Mouse (Mus musculus) liver, postnatal 0 days (tissue): ENCODE measurements around the gene Mcu. TPM values are rescaled to one million over a fixed set of nuclear protein-coding genes. Genes with fewer than 3 reads are reported as not detected.

Source experiments
- ATAC-seq: fragments of 200-750 bp; cut with Nextera tagmentation; 2 replicates; pipeline ENCODE4 v1.8.0; 2017; ENCODE audit warnings: mild to moderate bottlenecking, moderate library complexity
- DNase-seq: peaks from one replicate; pipeline ENCODE4 v3.0.0-alpha.2; 2016
- H3K27ac ChIP-seq: fragments of 300-500 bp; sonication (generic); 2 replicates; pipeline ENCODE4 v1.5.1; 2014; ENCODE audit warnings: antibody characterized with exemption, moderate library complexity, mild to moderate bottlenecking, low read depth
- H3K27me3 ChIP-seq: fragments of 300-500 bp; sonication (generic); 2 replicates; pipeline ENCODE4 v1.6.1; 2014; ENCODE audit warnings: low read length, control low read depth, mixed read lengths; ENCODE audit not compliant: insufficient read depth
- H3K36me3 ChIP-seq: fragments of 300-500 bp; sonication (generic); replicated peaks from 2 replicates; pipeline ENCODE4 v1.6.1; 2014; ENCODE audit warnings: mild to moderate bottlenecking, control low read depth, low read length, moderate library complexity, mixed read lengths; ENCODE audit not compliant: insufficient read depth
- H3K4me1 ChIP-seq: fragments of 300-500 bp; sonication (generic); 2 replicates; pipeline ENCODE4 v1.6.1; 2014; ENCODE audit warnings: antibody characterized with exemption, mild to moderate bottlenecking, control low read depth; ENCODE audit not compliant: insufficient read depth
- H3K4me2 ChIP-seq: fragments of 300-500 bp; sonication (generic); 2 replicates; pipeline ENCODE4 v1.6.1; 2014; ENCODE audit warnings: low read depth, mild to moderate bottlenecking, low read length, moderate library complexity, mixed read lengths
- H3K4me3 ChIP-seq: fragments of 300-500 bp; sonication (generic); 2 replicates; pipeline ENCODE4 v1.5.1; 2014; ENCODE audit warnings: low read depth, low read length
- H3K9ac ChIP-seq: fragments of 300-500 bp; sonication (generic); replicated peaks from 2 replicates; pipeline ENCODE4 v1.6.1; 2014; ENCODE audit warnings: mild to moderate bottlenecking, moderate library complexity
- H3K9me3 ChIP-seq: fragments of 300-500 bp; sonication (generic); 2 replicates; pipeline ENCODE4 v1.6.1; 2016; ENCODE audit warnings: mild to moderate bottlenecking, control low read depth, low read length, mixed read lengths
- CTCF ChIP-seq: sonication (generic); IDR thresholded peaks from 2 replicates; pipeline ENCODE4 v1.5.1; 2016; ENCODE audit warnings: antibody characterized with exemption, low read depth
- EP300 ChIP-seq: IDR thresholded peaks from 2 replicates; pipeline ENCODE4 v1.6.1; 2016; ENCODE audit warnings: antibody characterized with exemption, low read depth, mild to moderate bottlenecking
- WGBS: fragments of 180-500 bp; shearing (Covaris S2); extraction: QIAGEN DNeasy Blood & Tissue Kit; methylation state at CpG from one replicate; pipeline ENCODE4 v1.1.7; 2014; ENCODE audit not compliant: insufficient replicate concordance; 5-methylcytosine and 5-hydroxymethylcytosine counted together
- polyA plus RNA-seq: library from polyadenylated mRNA; unstranded; fragments of >200 nt; fragmentation: Nextera tagmentation; extraction: Ambion mirVana; gene quantifications from 2 replicates; pipeline ENCODE4 v1.2.1, GENCODE M21; 2015

Gene Mcu
- polyA plus RNA-seq, 1 experiment from 2014 or later = 13.5 TPM

DNA sequence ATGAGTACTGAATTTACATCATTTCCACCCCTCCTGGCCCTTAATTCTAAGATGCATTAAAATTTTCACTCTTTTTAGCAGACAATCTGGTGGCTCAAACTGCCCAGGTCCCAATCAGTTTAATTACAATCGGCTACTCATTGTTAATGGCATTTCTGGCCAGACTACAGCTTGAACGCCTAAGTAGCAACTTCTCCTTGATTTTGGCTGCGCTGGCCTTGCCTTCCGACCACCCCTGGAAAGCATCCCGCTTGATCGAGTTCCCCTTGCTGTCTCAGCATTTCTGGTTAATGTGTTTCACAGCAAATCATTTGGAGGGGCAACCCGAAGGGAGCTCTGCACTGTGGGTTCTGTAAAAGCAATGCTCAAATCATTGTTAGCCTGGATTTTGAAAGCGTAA, 14.4 kb downstream of the Mcu start:
- H3K9ac ChIP-seq = no peak overlapping the region
- H3K27ac ChIP-seq = no peak overlapping the region
- H3K36me3 ChIP-seq = 0 out of 2 replicates have a peak, but pooled peaks cover 1% of the 10 kb centered on the region
- no peak for ATAC-seq
- TF ChIP-seq CTCF (no peak), EP300 (no peak)
- H3K9me3 ChIP-seq = no peaks in the 10 kb centered on the region
- DNase-seq = no peak
- peaks cover 6% of the 10 kb centered on the region for H3K4me1 ChIP-seq
- H3K4me3 ChIP-seq = no peak overlapping the region
- H3K4me2 ChIP-seq = no peak overlapping the region
- WGBS = 79% methylated on average over 8 of the region's 8 CpGs
- H3K27me3 ChIP-seq = no peaks in the 10 kb centered on the region

DNA sequence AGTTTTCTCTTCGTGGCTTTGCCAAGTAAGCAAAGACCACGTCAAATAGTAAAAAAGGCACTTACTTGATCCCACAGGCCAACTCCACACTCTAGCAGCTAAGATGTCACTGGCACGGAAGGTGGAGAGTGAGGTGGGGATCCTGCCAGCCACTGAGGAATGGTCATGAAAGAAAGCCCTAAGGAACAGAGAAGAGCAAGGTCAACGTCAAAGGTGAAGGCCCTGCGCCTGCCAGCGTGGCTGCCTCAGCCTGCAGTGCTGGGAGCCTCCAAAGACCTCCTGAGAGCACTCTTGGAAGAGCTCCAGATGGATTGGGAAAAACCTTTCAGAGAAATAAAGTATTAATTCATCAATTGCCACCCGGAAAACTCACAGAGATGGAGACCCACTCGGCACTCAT, 16.0 kb downstream of the Mcu start:
- DNase-seq (no peak), ATAC-seq (no peak)
- Histone ChIP-seq H3K9me3 (no peaks in the 10 kb centered on the region), H3K27ac (no peak overlapping the region), H3K4me2 (no peak overlapping the region), H3K4me1 (peaks cover 6% of the 10 kb centered on the region), H3K36me3 (0 out of 2 replicates have a peak, but pooled peaks cover 2% of the 10 kb centered on the region), H3K27me3 (no peaks in the 10 kb centered on the region), H3K4me3 (no peak overlapping the region), H3K9ac (no peak overlapping the region)
- TF ChIP-seq EP300 (no peak), CTCF (no peak)
- 77% methylated on average over 8 of the region's 8 CpGs for WGBS

DNA sequence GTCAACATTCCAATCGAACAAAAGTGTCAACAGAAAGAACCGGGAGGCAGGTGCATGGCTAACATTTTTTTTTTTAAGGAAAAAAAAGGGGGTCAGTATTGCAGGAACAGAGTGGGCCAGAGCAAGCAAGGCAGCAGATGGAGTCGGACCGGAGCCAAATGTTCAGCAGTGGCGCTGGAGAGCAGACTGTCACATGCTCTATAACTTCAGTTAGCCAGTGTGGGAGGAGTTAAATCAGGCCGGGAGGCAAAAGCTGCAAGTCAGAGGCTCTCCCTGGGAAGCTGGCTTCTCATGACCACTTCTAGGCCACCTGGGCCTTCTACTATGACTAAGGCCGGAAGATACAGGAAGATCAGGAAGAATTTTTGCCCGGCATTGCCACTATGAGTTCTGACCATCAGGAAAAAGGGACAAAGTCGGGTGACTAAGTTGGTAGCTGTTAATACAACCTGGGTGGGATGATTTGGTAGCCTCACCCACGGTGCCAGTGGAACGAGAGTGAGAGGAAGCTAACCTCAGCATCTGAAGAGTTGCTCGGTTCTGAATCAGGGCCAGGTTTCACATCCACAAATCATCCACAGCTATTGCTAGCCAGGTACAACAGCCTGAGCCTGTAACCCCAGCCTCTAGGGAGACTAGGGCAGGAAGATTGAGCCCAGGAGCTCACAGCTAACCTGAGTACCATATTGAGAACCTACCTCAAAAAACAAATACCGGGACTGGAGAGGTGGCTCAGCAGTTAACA, 22.5 kb downstream of the Mcu start:
- Histone ChIP-seq H3K9ac (no peak overlapping the region), H3K36me3 (0 out of 2 replicates have a peak, but pooled peaks cover 2% of the 10 kb centered on the region), H3K27ac (no peak overlapping the region), H3K27me3 (no peaks in the 10 kb centered on the region), H3K4me1 (peaks cover 5% of the 10 kb centered on the region; the same call in 1 of the 2 replicates), H3K9me3 (no peaks in the 10 kb centered on the region), H3K4me3 (no peak overlapping the region), H3K4me2 (no peak overlapping the region)
- ATAC-seq (no peak), DNase-seq (no peak)
- TF ChIP-seq EP300 (no peak), CTCF (no peak)
- 66% methylated on average over 13 of the region's 13 CpGs for WGBS

DNA sequence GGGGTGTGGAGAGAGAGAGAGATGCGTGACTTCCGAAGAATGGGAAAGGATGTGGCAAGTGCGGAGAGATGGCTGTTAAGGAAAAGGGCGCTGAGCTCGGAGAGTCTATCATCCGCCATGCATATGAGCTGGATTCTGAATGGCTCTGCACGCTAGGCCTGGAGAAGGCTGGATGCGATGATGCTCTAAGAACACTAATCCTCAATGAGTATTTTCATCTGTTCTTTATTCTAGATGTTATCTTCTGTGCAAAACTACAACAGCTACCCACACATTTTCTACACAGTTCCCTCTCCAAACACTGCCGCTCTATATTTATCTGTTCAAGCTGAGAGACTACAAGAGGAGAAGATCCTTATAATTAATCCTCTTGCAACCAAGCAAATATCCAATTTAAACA, 25.9 kb downstream of the Mcu start:
- ATAC-seq = no peak
- no peak overlapping the region for H3K4me2 ChIP-seq
- no peaks in the 10 kb centered on the region for H3K36me3 ChIP-seq
- no peak for DNase-seq
- no peak for TF ChIP-seq EP300
- TF ChIP-seq CTCF = no peak
- no peaks in the 10 kb centered on the region for H3K27me3 ChIP-seq
- peaks cover 8% of the 10 kb centered on the region; the same call in 1 of the 2 replicates for H3K4me1 ChIP-seq
- H3K9ac ChIP-seq = no peak overlapping the region
- no peaks in the 10 kb centered on the region for H3K9me3 ChIP-seq
- no peak overlapping the region for H3K4me3 ChIP-seq
- 88% methylated on average over 9 of the region's 9 CpGs for WGBS
- H3K27ac ChIP-seq = no peak overlapping the region

DNA sequence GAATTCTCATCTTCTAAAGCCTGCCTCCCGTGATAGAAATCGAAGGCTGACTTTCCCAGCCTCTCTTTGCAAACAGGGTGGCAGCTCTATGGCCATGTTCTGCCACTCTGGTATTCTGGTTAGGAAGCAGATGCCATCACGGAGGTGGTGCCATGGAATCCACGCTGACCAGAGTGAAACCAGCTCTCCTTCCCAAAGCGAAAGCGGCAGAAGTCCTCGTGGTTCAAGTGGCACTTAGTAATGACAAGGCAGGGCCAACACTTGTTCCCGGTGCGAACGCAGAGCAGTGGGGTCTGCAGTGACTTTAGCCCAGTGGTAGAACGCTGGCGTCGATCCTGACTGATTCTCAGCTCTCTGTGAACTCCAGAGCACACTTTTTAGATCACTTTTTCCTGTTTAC, 26.6 kb downstream of the Mcu start:
- H3K27ac ChIP-seq = no peak overlapping the region
- H3K4me3 ChIP-seq = peak overlapping the region; percentile 35
- no peaks in the 10 kb centered on the region for H3K27me3 ChIP-seq
- DNase-seq = no peak
- ATAC-seq = no peak
- no peak for TF ChIP-seq CTCF
- no peak for TF ChIP-seq EP300
- no peaks in the 10 kb centered on the region for H3K36me3 ChIP-seq
- peak overlapping the region; percentile 30; the same call in 1 of the 2 replicates for H3K9ac ChIP-seq
- WGBS = 55% methylated on average over 13 of the region's 13 CpGs
- peaks cover 8% of the 10 kb centered on the region; the same call in 1 of the 2 replicates for H3K4me1 ChIP-seq
- no peaks in the 10 kb centered on the region for H3K9me3 ChIP-seq
- peak overlapping the region; percentile 59 for H3K4me2 ChIP-seq

DNA sequence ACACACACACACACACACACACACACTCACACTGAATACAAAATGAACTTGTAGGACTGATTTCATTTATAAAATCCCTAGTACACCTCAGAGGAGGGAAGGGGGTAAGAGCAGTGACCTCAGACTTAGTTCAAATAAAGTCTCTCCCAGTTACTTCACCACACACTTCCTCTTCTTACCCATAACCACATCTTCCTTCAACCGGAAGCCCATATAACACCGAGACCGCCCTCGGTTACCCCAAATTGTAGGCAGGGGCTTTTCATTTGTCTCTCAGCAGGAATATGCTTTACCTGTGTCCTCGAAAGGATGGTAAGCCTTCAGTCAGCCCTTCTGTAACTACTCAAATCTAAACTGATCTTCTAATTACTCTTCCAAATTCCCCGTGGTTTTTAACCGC, 27.1 kb downstream of the Mcu start:
- Histone ChIP-seq H3K4me3 (peak overlapping the region; percentile 35), H3K4me1 (peaks cover 8% of the 10 kb centered on the region; the same call in 1 of the 2 replicates), H3K27ac (no peak overlapping the region), H3K36me3 (no peaks in the 10 kb centered on the region), H3K27me3 (no peaks in the 10 kb centered on the region), H3K4me2 (peak overlapping the region; percentile 59), H3K9ac (peak overlapping the region; percentile 30; the same call in 1 of the 2 replicates), H3K9me3 (no peaks in the 10 kb centered on the region)
- no peak for TF ChIP-seq CTCF
- WGBS = 33% methylated on average over 7 of the region's 7 CpGs
- DNase-seq = no peak
- ATAC-seq = no peak
